Mouse (Mus musculus) liver, embryonic 14.5 days (tissue): Measurements from ENCODE around the gene Gm16253. TPM values are rescaled to one million over a fixed set of nuclear protein-coding genes. Genes with fewer than 3 reads are reported as not detected.

Experiments used
- ATAC-seq: fragments of 200-750 bp; cut with Nextera tagmentation; 2 replicates; pipeline ENCODE4 v1.8.0; 2017; ENCODE audit warnings: moderate number of reproducible peaks, mild to moderate bottlenecking, moderate library complexity; ENCODE audit not compliant: insufficient read depth
- DNase-seq, 3 experiments: peaks; one replicate each; pipeline ENCODE4 v3.0.0-alpha.2; 2012 to 2013; ENCODE audit warnings: low read depth in 3 of 3, low spot score in 3 of 3
- H3K27ac ChIP-seq: fragments of 300-500 bp; sonication (generic); 2 replicates; pipeline ENCODE4 v1.5.1; 2014; ENCODE audit warnings: moderate library complexity, mild to moderate bottlenecking, control low read depth, inconsistent platforms
- H3K27me3 ChIP-seq: fragments of 300-500 bp; sonication (generic); 2 replicates; pipeline ENCODE4 v1.6.1; 2014; ENCODE audit warnings: mild to moderate bottlenecking, low read length, moderate library complexity; ENCODE audit not compliant: control insufficient read depth, insufficient read depth
- H3K36me3 ChIP-seq: fragments of 300-500 bp; sonication (generic); replicated peaks from 2 replicates; pipeline ENCODE4 v1.6.1; 2014; ENCODE audit warnings: low read depth; ENCODE audit not compliant: control insufficient read depth, insufficient read depth
- H3K4me1 ChIP-seq, 2 experiments: fragments of 200-500 bp in 1 of 2; fragments of 300-500 bp in 1 of 2; sonication (generic) in 1 of 2; replicated peaks; 2 replicates each; pipeline ENCODE4 v1.6.1; 2012 to 2014; ENCODE audit warnings: antibody characterized with exemption in 1 of 2, inconsistent platforms in 1 of 2, low read length in 1 of 2; ENCODE audit not compliant: control insufficient read depth in 2 of 2, insufficient read depth in 2 of 2
- H3K4me2 ChIP-seq: fragments of 300-500 bp; sonication (generic); 2 replicates; pipeline ENCODE4 v1.6.1; 2014; ENCODE audit warnings: low read depth, mild to moderate bottlenecking, control low read depth, moderate library complexity
- H3K4me3 ChIP-seq, 2 experiments: fragments of 200-500 bp in 1 of 2; fragments of 300-500 bp in 1 of 2; sonication (generic) in 1 of 2; 2 replicates each; pipeline ENCODE4 v1.5.1; 2012 to 2014; ENCODE audit warnings: low read depth in 2 of 2, low read length in 2 of 2, mild to moderate bottlenecking in 2 of 2, control low read depth in 1 of 2, inconsistent platforms in 1 of 2, moderate library complexity in 1 of 2; ENCODE audit not compliant: insufficient read depth in 1 of 2
- H3K9ac ChIP-seq: fragments of 300-500 bp; sonication (generic); replicated peaks from 2 replicates; pipeline ENCODE4 v1.6.1; 2014; ENCODE audit warnings: mild to moderate bottlenecking, control low read depth, moderate library complexity
- H3K9me3 ChIP-seq: fragments of 300-500 bp; sonication (generic); 2 replicates; pipeline ENCODE4 v1.6.1; 2016; ENCODE audit warnings: low read length, mixed read lengths; ENCODE audit not compliant: control insufficient read depth
- CTCF ChIP-seq: IDR thresholded peaks from 2 replicates; pipeline ENCODE4 v1.5.1; 2016; ENCODE audit warnings: antibody characterized with exemption, low read depth, control low read depth
- EP300 ChIP-seq: IDR thresholded peaks from 2 replicates; pipeline ENCODE4 v1.6.1; 2016; ENCODE audit warnings: antibody characterized with exemption, low read depth
- WGBS: fragments of 180-500 bp; shearing (Covaris S2); extraction: QIAGEN DNeasy Blood & Tissue Kit; methylation state at CpG from one replicate; pipeline ENCODE4 v1.1.7; 2014; ENCODE audit not compliant: insufficient replicate concordance; 5-methylcytosine and 5-hydroxymethylcytosine counted together
- polyA plus RNA-seq, 2 experiments: library from polyadenylated mRNA; depleted of rRNA in 1 of 2; stranded (reverse) in 1 of 2; unstranded in 1 of 2; fragments of >200 nt; fragmentation: Nextera tagmentation in 1 of 2; extraction: Ambion mirVana in 1 of 2; gene quantifications; 2 replicates each; pipeline versions ENCODE4 v1.2.1 to v1.2.3; 2012 to 2014

Gene Gm16253
- polyA plus RNA-seq, 2 experiments = not detected

DNA sequence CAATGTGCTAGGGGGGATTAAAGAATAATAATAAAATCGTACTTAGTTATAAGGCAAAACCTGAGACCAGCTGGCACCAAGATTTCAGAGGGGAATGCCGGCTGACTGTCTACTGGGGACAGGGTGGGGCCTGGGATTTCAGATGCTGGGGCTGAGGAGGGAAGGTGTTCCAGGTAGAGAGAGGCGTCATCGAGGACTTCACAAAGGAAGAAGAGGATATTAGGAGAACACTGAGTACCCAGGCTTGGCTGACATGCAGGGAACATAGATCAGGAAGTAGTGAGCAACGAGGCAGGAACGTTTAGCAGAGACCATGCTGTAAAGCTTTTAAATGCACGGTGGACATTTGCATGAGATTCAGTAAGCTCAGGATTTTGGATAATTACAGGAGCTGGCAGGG, 24.9 kb upstream of the Gm16253 start:
- 54% methylated on average over 7 of the region's 7 CpGs for WGBS

DNA sequence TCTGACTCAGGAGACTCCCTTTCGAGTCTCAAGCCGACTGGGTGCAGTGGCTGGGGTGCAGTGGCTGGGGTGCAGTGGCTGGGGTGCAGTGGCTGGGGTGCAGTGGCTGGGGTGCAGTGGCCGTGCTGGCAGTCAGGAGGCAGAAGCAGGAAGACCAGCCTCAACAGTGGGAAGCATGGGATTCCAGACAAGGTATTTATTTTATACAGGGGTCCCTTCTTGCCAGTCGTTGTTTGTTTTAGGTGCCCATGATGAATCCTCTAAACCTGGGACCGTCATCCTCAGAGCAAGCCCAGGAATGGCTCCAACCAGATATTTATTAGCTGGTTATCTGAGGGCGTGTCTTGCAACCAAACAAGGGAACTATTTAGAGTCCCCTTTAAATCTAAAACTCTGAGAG, 23.2 kb upstream of the Gm16253 start:
- TF ChIP-seq EP300 (no peak), CTCF (no peak)
- WGBS = 45% methylated on average over 6 of the region's 6 CpGs
- Histone ChIP-seq H3K9ac (no peak overlapping the region), H3K27ac (no peak overlapping the region), H3K36me3 (no peaks in the 10 kb centered on the region), H3K4me1 (peaks cover 0 to 3% of the 10 kb centered on the region in 2 experiments; a peak in 3 of 4 replicates), H3K4me2 (no peak overlapping the region), H3K9me3 (no peaks in the 10 kb centered on the region), H3K27me3 (no peaks in the 10 kb centered on the region), H3K4me3 (no peak overlapping the region)
- no peak for DNase-seq
- no peak for ATAC-seq

More for the DNA sequence above, 24.9 kb upstream of the Gm16253 start:
- Histone ChIP-seq H3K27ac (no peak overlapping the region), H3K4me1 (peaks cover 0 to 1% of the 10 kb centered on the region in 2 experiments; a peak in 3 of 4 replicates), H3K36me3 (no peaks in the 10 kb centered on the region), H3K27me3 (no peaks in the 10 kb centered on the region), H3K4me3 (no peak overlapping the region), H3K4me2 (no peak overlapping the region), H3K9ac (no peak overlapping the region), H3K9me3 (no peaks in the 10 kb centered on the region)
- DNase-seq = no peak
- TF ChIP-seq CTCF = no peak
- no peak for TF ChIP-seq EP300
- ATAC-seq = no peak

DNA sequence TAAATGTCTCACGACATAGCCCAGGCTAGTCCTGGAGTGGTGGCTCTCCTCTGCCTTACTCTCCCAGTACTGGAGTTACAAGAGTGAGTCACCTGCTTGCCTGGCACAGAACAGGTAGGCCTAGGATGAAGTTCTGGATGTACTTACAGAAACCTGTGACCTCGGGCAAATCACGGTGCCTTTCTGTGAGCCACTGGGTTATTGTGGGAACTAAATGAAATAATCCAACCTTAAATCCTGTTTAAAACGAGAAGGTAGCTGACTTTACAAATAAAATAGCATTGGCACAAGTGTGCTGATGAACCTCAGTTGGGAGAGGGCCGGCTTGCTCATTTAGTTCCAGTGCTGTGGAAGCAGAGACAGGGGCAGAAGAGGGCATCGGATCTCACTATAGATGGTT, 22.5 kb upstream of the Gm16253 start:
- no peaks in the 10 kb centered on the region for H3K36me3 ChIP-seq
- 74% methylated on average over 6 of the region's 6 CpGs for WGBS
- H3K27ac ChIP-seq = no peak overlapping the region
- H3K9ac ChIP-seq = no peak overlapping the region
- H3K9me3 ChIP-seq = no peaks in the 10 kb centered on the region
- peaks cover under 1 to 3% of the 10 kb centered on the region in 2 experiments; a peak in 3 of 4 replicates for H3K4me1 ChIP-seq
- TF ChIP-seq EP300 = no peak
- TF ChIP-seq CTCF = no peak
- no peak for DNase-seq
- no peak overlapping the region for H3K4me3 ChIP-seq
- H3K4me2 ChIP-seq = no peak overlapping the region
- ATAC-seq = no peak
- H3K27me3 ChIP-seq = no peaks in the 10 kb centered on the region

DNA sequence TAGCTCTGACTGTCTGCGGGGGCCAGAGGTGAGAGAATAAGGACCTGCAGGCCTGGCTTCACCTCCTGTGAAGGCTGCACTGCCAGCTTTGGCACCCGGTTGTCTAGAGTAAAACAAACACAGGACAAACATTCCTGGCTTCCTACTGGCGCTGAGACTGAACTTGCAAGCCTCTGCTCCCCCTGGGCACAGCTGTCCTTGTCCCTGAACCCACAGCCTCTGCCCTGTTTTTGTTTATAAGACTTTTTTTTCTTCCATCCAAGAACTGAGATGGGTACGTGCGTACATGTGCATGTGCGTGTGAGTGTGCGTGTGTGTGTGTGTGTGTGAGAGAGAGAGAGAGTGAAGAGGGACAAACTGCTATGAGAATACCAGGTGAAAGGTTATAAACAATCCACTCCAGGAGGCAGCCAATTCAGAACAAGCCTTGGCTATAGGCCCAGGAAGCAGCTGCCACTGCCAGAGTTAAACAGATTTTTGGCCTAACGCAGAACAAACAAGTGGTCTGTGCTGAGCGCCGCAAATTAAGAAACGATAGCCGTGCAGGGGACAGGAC, 21.7 kb upstream of the Gm16253 start:
- no peaks in the 10 kb centered on the region for H3K27me3 ChIP-seq
- H3K9me3 ChIP-seq = no peaks in the 10 kb centered on the region
- no peak overlapping the region for H3K9ac ChIP-seq
- ATAC-seq = no peak
- no peak for TF ChIP-seq CTCF
- no peak for TF ChIP-seq EP300
- H3K4me2 ChIP-seq = no peak overlapping the region
- H3K4me1 ChIP-seq = peaks cover 7 to 11% of the 10 kb centered on the region in 2 experiments
- WGBS = 78% methylated on average over 12 of the region's 12 CpGs
- no peak overlapping the region for H3K27ac ChIP-seq
- peaks cover 7% of the 10 kb centered on the region for H3K36me3 ChIP-seq
- H3K4me3 ChIP-seq = no peak overlapping the region
- DNase-seq = no peak

DNA sequence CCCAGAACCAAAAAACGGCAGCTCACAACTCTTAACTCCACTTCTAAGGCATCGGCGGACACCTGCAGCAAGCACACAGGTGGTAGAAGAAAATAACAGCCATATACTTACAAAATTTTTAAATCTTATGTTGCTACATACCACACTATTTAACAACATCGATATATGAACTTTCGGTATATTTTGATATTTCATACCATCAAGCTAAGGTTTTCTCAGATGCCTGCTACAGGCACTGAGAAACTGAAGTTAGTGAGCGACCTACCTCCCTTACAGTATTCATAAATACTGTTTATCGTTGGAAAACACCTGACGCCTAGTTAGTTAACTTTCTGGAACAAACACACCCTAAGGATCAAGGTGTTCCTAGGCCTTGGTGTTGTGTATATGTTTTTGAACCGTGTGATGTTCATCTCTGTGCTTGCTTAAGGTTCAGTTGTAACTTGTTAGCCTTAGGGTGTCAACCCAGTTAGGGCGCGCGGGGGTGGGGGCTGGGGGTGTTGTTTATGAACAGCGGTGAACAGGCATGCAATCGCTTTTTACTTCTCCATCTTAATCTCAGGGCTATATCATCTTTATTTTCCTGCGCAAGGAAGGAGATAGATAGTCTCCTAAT, 20.7 kb upstream of the Gm16253 start:
- no peak for TF ChIP-seq CTCF
- TF ChIP-seq EP300 = no peak
- Histone ChIP-seq H3K9me3 (no peaks in the 10 kb centered on the region), H3K4me1 (peaks cover 10 to 12% of the 10 kb centered on the region in 2 experiments), H3K9ac (no peak overlapping the region), H3K36me3 (peaks cover 15% of the 10 kb centered on the region), H3K27me3 (no peaks in the 10 kb centered on the region), H3K27ac (no peak overlapping the region), H3K4me2 (peak overlapping the region; percentile 99), H3K4me3 (peak overlapping the region in 1 of 2 experiments; percentile 89; a peak in 1 of 4 replicates)
- ATAC-seq (no peak), DNase-seq (no peak)
- WGBS = 60% methylated on average over 15 of the region's 15 CpGs
